ENCODE assay signal across 8 mouse cellular contexts in the genomic region with DNA sequence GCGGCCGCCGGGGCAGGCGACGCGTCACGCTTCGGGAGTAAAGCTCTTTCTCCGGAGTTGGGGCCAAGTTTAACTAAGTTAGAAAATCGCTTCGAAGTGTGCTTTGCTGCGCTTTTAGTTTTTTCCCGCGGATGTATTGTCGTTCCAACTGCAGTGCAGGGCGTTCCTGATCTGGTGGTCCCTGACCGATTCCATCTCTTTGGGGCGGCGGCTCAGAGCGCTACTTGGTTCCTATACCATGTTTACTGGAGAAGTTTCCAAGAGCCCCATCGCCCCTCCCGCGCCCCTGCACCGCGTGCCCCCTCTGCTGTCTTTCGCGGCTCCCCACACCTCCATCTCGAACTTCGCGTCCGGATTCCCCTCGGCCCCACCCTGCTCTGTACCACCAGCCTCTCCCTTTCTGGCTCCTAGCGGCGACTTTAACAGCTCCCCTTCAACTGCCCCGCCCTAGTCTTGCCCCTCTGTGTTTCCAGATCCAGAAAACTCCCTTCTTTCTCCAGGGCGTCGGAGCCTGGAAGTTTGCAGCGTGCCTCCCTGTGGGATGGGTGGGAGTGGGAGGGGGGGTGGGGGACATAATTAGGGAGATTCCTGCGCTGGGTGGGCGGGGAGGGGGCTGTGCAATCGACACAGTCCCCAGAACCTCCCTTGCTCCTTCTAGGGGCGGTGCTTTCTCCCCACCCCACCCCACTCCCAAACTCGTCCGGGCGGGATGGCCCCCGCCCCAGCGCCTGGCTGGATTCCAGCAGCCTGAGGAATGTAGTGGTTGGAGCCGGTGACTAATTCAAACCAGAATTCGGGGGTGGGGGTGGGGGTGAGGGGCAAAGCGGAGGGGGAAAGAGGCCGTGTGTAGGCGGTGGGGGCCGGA. TPM values are rescaled to one million over a fixed set of nuclear protein-coding genes. Genes with fewer than 3 reads are reported as not detected.
DNase-seq lines count a peak whose midpoint lies in the region; ATAC-seq and TF ChIP-seq lines count a peak whose summit lies in the region.

No protein-coding gene starts in this region.

- H3K9ac ChIP-seq in embryonic facial prominence, embryonic 15.5 days: peak overlapping the region; percentile 73
- peak overlapping the region; percentile 85 for H3K9ac ChIP-seq in heart, postnatal 0 days (replicated peaks; ENCODE audit: low read depth, low read length)
- peak overlapping the region; percentile 76 for H3K9ac ChIP-seq in stomach, embryonic 15.5 days

- under 1% methylated on average over 53 of the region's 53 CpGs for WGBS in embryonic facial prominence, embryonic 15.5 days
- 1% methylated on average over 53 of the region's 53 CpGs for WGBS in heart, postnatal 0 days
- under 1% methylated on average over 53 of the region's 53 CpGs for WGBS in stomach, embryonic 15.5 days

- TF ChIP-seq CTCF in heart, postnatal 0 days (IDR thresholded peaks at IDR 0.05; ENCODE audit: low read depth): peak; percentile 28

- no peaks in the 10 kb centered on the region for H3K27me3 ChIP-seq in embryonic facial prominence, embryonic 15.5 days
- no peaks in the 10 kb centered on the region for H3K27me3 ChIP-seq in heart, postnatal 0 days (ENCODE audit: control insufficient read depth, insufficient read depth, low read length)
- no peaks in the 10 kb centered on the region for H3K27me3 ChIP-seq in stomach, embryonic 15.5 days (replicated peaks)

- H3K4me2 ChIP-seq in embryonic facial prominence, embryonic 15.5 days (replicated peaks): peak overlapping the region; percentile 73
- H3K4me2 ChIP-seq in heart, postnatal 0 days (ENCODE audit: low read depth, low read length): peak overlapping the region; percentile 71
- peak overlapping the region; percentile 77 for H3K4me2 ChIP-seq in stomach, embryonic 15.5 days

- H3K9me3 ChIP-seq in embryonic facial prominence, embryonic 15.5 days (replicated peaks): no peaks in the 10 kb centered on the region
- no peaks in the 10 kb centered on the region for H3K9me3 ChIP-seq in heart, postnatal 0 days (replicated peaks; ENCODE audit: control insufficient read depth, low read length)
- H3K9me3 ChIP-seq in stomach, embryonic 15.5 days: no peaks in the 10 kb centered on the region

- ATAC-seq in embryonic facial prominence, embryonic 15.5 days (ENCODE audit: insufficient number of reproducible peaks, low FRiP score, low TSS enrichment, low read depth): peak; percentile 89
- peak; percentile 73 for ATAC-seq in heart, postnatal 0 days (ENCODE audit: insufficient read depth, low read depth)
- peak; percentile 42 for ATAC-seq in megakaryocyte progenitor cell, adult 5-6 weeks (replicated peaks; ENCODE audit: poor library complexity)
- ATAC-seq in stomach, embryonic 15.5 days (ENCODE audit: insufficient read depth, low FRiP score, low read depth): peak; percentile 70

- peak overlapping the region; percentile 97 for H3K27ac ChIP-seq in embryonic facial prominence, embryonic 15.5 days (replicated peaks)
- H3K27ac ChIP-seq in heart, postnatal 0 days (ENCODE audit: low read depth): peak overlapping the region; percentile 97
- peak overlapping the region; percentile 98 for H3K27ac ChIP-seq in stomach, embryonic 15.5 days

- peak overlapping the region; percentile 71 for H3K4me3 ChIP-seq in embryonic facial prominence, embryonic 15.5 days (replicated peaks)
- H3K4me3 ChIP-seq in heart, postnatal 0 days (ENCODE audit: low read depth, low read length): peak overlapping the region; percentile 75
- peak overlapping the region; percentile 85 for H3K4me3 ChIP-seq in stomach, embryonic 15.5 days (replicated peaks)

- TF ChIP-seq EP300 in heart, postnatal 0 days (IDR thresholded peaks at IDR 0.05; ENCODE audit: low read depth): no peak

- H3K4me1 ChIP-seq in embryonic facial prominence, embryonic 15.5 days: peaks cover 68% of the 10 kb centered on the region
- H3K4me1 ChIP-seq in heart, postnatal 0 days (ENCODE audit: control insufficient read depth, insufficient read depth): peaks cover 69% of the 10 kb centered on the region
- peaks cover 57% of the 10 kb centered on the region for H3K4me1 ChIP-seq in stomach, embryonic 15.5 days

- no peaks in the 10 kb centered on the region for H3K36me3 ChIP-seq in embryonic facial prominence, embryonic 15.5 days
- H3K36me3 ChIP-seq in heart, postnatal 0 days (replicated peaks; ENCODE audit: control insufficient read depth, insufficient read depth, low read length): no peaks in the 10 kb centered on the region
- no peaks in the 10 kb centered on the region for H3K36me3 ChIP-seq in stomach, embryonic 15.5 days

- DNase-seq in 3134 (ENCODE audit: extremely low read depth, insufficient read length, low spot score) (peak; percentile 90), NIH3T3 (ENCODE audit: low read depth) (peak; percentile 99)
- peak; percentile 87 for DNase-seq in heart, postnatal 0 days (ENCODE audit: low spot score)
- peak; percentile 90 to 93 for DNase-seq in kidney, postnatal 25 days
- no peak for DNase-seq in cerebellum, adult 11-12 months

RNA-seq across cellular contexts. Expression of gene Ahnak, which starts 0.7 kb away (rescaled TPM):
- 71.9 and 92.4 TPM in 2 replicates for polyA plus RNA-seq in embryonic facial prominence, embryonic 15.5 days (2015; fragmentation: Nextera tagmentation; extraction: Ambion mirVana)
- total RNA-seq in heart, postnatal 0 days (2014; rRNA removed; ENCODE audit: low replicate concordance): 122 and 135 TPM in 2 replicates
- 56.8 and 59.1 TPM in 2 replicates for polyA plus RNA-seq in heart, postnatal 0 days (2015; fragmentation: Nextera tagmentation; extraction: Ambion mirVana)
- 6.5 and 10.6 TPM in 2 replicates for total RNA-seq in megakaryocyte progenitor cell, adult 5-6 weeks (2015)
- total RNA-seq in megakaryocyte progenitor cell, adult 5-6 weeks (2017): 11.7 and 17.2 TPM in 2 replicates
- polyA plus RNA-seq in stomach, embryonic 15.5 days (2015; fragmentation: Nextera tagmentation; extraction: Ambion mirVana): 32.2 and 43.5 TPM in 2 replicates

RNA-seq across cellular contexts. Expression of gene Eef1g, which starts 23.0 kb away (rescaled TPM):
- 443 and 458 TPM in 2 replicates for polyA plus RNA-seq in embryonic facial prominence, embryonic 15.5 days (2015; fragmentation: Nextera tagmentation; extraction: Ambion mirVana)
- 407 and 439 TPM in 2 replicates for total RNA-seq in heart, postnatal 0 days (2014; rRNA removed; ENCODE audit: low replicate concordance)
- polyA plus RNA-seq in heart, postnatal 0 days (2015; fragmentation: Nextera tagmentation; extraction: Ambion mirVana): 172 and 173 TPM in 2 replicates
- 1,162 and 1,182 TPM in 2 replicates for total RNA-seq in megakaryocyte progenitor cell, adult 5-6 weeks (2015)
- total RNA-seq in megakaryocyte progenitor cell, adult 5-6 weeks (2017): 754 and 796 TPM in 2 replicates
- 383 and 461 TPM in 2 replicates for polyA plus RNA-seq in stomach, embryonic 15.5 days (2015; fragmentation: Nextera tagmentation; extraction: Ambion mirVana)

RNA-seq across cellular contexts. Expression of gene Tut1, which starts 36.2 kb away (rescaled TPM):
- polyA plus RNA-seq in embryonic facial prominence, embryonic 15.5 days (2015; fragmentation: Nextera tagmentation; extraction: Ambion mirVana): 31.0 and 32.8 TPM in 2 replicates
- 9.8 and 18.0 TPM in 2 replicates for total RNA-seq in heart, postnatal 0 days (2014; rRNA removed; ENCODE audit: low replicate concordance)
- 8.2 and 10.4 TPM in 2 replicates for polyA plus RNA-seq in heart, postnatal 0 days (2015; fragmentation: Nextera tagmentation; extraction: Ambion mirVana)
- 6.2 and 8.7 TPM in 2 replicates for total RNA-seq in megakaryocyte progenitor cell, adult 5-6 weeks (2015)
- 19.9 and 23.8 TPM in 2 replicates for total RNA-seq in megakaryocyte progenitor cell, adult 5-6 weeks (2017)
- 29.1 and 31.8 TPM in 2 replicates for polyA plus RNA-seq in stomach, embryonic 15.5 days (2015; fragmentation: Nextera tagmentation; extraction: Ambion mirVana)

RNA-seq across cellular contexts. Expression of gene Mta2, which starts 48.1 kb away (rescaled TPM):
- polyA plus RNA-seq in embryonic facial prominence, embryonic 15.5 days (2015; fragmentation: Nextera tagmentation; extraction: Ambion mirVana): 155 and 156 TPM in 2 replicates
- 55.1 and 57.9 TPM in 2 replicates for total RNA-seq in heart, postnatal 0 days (2014; rRNA removed; ENCODE audit: low replicate concordance)
- polyA plus RNA-seq in heart, postnatal 0 days (2015; fragmentation: Nextera tagmentation; extraction: Ambion mirVana): 47.6 and 51.5 TPM in 2 replicates
- 57.9 and 63.7 TPM in 2 replicates for total RNA-seq in megakaryocyte progenitor cell, adult 5-6 weeks (2015)
- total RNA-seq in megakaryocyte progenitor cell, adult 5-6 weeks (2017): 124 and 138 TPM in 2 replicates
- 132 and 142 TPM in 2 replicates for polyA plus RNA-seq in stomach, embryonic 15.5 days (2015; fragmentation: Nextera tagmentation; extraction: Ambion mirVana)
